Mouse (Mus musculus) thymus, postnatal 25 days (tissue): Measurements from ENCODE around the gene Lmntd2.
A peak's percentile ranks its signal among the peaks of the same experiment; 100 is the strongest.
"Not testable (repeated sequence)": the region's sequence is repeated elsewhere in the genome, so short reads cannot be mapped to it uniquely, and the experiment has no call there.

Experiments used
- DNase-seq: peaks from one replicate; pipeline ENCODE4 v3.0.0; 2022

Lmntd2 gene

DNA sequence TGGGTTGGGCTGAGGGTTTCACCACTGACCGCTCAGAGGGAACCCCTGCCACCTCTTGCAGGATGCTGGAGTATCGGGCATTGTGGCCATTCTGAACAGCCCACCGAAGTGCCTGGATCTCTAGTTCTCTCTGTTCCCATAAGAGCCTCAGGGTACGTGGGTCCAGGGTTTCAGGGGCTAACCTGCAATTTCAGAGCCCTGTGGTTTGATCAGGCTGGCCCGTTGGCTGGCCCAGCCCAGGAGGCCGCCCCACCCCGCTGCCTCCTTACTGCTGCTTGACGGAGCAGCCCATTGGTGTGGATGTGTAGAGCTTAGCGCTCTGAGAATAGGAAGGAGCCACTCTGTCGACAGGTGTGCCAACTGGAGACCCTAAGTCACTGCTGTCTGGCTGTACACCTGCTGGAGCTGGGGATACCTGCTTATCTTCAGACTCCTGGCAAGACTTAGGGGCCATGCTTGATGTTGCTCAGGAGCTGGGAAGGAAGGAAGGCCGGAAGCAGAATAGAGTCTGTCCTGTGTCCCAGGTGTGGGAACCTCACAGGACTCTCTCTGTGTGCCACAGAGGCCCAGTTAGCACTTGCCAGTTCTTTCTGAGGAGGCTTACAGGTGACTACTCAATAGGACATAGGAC, at the start of gene Lmntd2:
Lmntd2 (minus strand) TSS at position 476 of the 631 bp plus-strand sequence.
- DNase-seq = no peak

DNA sequence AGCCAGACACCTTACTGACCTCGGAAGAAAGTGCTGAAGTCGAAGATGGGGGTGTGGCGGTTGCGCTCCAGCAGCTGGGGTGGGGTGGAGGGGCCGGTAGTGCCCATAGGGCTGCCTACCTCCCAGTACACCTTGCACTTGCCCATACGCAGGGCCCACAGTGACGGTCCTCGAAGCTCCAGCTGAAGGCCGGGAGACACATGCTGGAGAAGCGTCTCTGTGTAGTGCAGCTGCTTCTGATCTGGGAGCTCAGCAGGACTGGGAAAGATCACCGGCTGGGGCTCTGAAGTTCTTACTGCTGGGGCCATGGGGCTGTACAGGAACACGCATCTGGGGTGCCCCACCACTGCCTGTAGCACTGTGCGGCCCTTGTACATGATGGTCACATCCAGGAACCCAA, 49.8 kb upstream of the Lmntd2 start:
- no peak for DNase-seq

DNA sequence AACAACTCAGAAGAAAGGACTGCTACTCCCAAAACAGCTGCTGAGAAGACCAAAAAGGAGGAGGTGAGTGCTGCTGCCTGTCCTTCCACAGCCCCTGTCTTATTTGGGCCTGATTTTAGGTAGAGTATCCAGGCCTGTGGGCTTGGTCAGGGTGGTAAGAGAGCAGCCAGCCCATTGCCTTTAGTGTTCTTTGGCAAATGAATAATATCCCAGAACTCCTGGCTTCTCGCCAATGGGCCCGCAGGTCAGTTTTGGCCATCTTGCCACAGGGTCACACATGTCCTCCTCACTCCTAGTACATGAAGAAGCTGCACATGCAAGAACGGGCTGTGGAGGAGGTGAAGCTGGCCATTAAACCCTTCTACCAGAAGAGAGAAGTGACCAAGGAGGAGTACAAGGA, 47.6 kb upstream of the Lmntd2 start:
- no peak for DNase-seq

DNA sequence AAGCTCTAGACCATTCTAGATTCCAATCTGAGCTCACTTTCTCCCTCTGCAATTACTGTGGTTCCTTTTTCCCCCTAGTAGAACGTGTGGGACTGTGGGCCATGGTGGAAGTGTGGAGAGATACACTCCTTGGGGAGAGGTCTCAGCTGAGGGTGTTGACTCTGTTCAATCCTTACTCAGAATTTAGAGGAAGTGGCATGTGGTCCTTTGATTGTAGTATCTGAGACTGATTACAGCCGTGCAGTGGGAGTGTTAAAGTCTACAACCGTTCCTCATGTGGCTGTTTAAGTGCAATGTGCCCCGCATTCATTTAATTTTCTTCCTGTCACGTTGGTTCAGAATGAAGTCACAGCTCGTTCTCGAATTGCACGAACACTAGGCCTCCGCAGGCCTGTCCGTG, 42.3 kb upstream of the Lmntd2 start:
- no peak for DNase-seq

DNA sequence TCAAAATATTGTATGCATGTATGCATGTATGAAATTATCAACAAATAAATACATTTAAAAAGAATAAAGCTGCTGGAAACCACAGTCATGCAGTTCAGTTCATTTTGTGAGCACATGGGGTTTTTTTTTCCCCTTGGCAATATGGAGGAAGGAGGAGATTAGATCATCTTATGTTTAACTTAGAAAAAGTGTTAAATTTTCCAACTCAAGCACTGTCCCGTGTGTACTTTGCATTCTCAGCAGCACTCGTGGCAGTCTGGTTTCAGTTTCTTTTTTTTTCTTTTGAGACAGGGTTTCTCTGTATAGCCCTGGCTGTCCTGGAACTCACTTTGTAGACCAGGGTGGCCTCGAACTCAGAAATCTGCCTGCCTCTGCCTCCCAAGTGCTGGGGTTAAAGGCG, 36.6 kb upstream of the Lmntd2 start:
- not testable (repeated sequence) for DNase-seq

DNA sequence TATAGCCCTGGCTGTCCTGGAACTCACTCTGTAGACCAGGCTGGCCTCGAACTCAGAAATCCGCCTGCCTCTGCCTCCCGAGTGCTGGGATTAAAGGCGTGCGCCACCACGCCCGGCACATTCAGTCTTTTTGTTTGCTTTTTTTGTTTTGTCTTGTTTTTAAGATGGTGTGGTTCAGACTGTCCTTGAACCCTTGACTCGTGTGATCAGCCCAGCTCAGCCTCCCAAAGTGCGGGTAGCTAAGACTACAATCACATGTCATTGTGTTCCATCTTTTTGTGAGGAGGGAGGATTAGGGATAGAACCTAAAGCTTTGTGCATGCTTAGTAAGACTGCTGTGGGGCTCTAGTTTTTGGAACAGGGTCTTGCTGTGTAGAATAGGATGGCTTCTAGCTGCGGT, 17.7 kb upstream of the Lmntd2 start:
- DNase-seq = no peak

DNA sequence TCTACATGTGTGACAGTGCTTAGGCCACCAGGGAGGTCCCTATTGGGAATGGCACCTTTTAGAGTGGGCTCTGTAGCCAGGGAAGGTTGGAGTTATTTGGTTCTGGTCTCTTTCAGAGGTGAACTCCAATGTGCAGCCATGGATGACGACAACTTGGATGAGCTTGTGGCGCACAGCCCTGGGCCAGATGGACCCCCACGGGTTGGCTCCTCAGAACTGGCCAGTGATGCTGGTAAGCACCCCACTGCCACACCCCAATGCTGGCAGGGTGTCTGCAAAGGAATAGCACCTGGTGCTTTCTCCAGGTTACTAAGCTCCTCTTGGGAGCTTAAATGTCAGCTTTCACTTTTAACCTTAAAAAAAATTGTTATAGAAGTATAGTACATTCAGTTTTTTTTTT, 17.2 kb upstream of the Lmntd2 start:
- DNase-seq = no peak

DNA sequence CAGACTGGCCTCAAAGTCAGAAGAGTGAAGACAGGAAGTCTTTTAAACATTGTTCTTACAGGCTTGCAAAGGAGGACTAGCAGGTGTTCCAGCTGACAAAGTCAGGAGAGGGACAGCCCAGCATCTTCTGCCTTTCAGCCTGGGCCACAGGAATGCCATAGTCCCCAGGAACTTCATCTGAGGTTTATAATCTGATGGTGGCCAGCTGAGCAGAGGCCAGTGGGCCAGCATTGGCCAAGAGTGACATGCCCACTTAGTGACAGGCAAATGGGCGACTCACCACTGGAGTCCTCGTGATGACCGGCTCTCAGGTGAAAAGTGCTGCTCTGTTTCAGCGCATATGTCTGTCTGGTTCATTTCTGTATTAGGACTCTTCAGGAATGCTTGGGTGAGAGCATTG, 16.7 kb upstream of the Lmntd2 start:
- DNase-seq = no peak

DNA sequence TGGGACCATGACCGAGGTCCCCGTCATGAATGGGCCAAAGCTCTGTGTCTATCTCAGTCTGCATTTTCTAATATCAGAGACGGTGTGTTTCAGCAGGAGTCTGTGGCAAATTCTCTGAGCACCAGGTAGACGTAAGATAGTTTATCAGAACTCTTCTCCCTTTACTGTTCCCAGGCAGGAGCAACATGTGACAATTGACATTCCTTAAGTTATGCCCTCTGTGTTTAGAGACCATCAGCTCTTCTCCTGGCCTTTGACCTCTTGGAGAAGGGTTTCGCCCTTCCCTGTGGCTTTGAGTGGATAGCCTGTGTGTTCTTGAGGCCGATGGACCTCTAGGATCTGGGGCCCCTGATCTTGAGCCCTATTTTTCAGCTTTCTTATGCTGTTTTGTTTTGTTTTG, 15.8 kb upstream of the Lmntd2 start:
- no peak for DNase-seq

DNA sequence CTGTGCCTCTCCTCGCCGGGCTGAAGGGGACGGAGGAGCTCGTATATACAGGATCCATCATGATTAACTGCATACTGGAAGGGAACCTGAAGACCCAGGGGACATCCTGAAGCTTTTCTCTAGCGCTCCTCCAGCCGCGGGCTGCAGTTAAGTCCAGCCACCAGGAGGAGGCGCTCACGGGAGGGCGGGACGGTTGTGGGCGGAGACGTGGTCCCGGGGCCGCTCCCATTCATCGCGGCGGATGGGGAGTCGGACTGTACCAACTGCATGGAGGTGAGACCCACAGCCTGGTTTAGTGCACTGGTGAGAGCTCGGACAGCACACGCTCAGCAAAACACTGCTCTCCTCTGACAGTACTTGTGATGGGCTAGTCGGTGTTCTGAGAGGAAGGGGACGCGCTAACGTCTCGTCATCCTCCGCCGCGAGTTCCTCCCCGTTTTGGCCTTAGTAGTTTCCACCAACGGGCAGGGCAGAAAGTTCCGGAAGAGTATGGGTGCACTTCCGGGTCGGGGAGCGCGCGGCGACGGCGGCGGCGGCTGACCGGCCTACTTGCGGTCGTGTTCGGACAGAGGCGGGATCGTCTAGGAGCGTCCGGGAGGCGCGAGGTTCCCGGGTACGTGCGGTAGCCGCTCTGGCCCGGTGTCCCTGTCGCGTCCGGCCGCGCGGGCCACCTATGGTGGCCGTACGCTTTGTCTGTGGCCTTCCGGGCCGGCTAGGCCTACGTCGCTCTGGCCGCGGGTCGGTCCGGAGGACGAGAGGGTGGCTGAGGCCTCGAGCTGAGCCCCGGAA, 14.6 kb upstream of the Lmntd2 start, which contains the start of gene Phrf1:
Phrf1 (plus strand) TSS at position 506 of the 789 bp plus-strand sequence.
- DNase-seq = peak; percentile 96

DNA sequence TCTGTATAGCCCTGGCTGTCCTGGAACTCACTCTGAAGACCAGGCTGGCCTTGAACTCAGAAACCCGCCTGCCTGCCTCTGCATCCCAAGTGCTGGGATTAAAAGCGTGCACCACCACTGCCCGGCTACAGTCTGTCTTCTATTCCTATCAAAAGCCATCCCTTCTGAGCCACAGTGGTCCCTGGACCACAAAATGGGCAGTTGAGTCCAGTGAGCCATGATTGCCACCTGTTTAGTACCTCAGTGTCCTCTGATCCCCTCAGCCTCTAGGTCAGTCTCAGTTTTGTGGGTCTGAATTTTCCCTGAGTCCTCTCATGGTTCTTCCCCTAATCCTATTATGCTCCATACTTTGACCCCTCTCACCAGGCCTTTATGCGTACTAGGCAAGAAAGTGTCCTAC, 13.9 kb upstream of the Lmntd2 start:
- no peak for DNase-seq

DNA sequence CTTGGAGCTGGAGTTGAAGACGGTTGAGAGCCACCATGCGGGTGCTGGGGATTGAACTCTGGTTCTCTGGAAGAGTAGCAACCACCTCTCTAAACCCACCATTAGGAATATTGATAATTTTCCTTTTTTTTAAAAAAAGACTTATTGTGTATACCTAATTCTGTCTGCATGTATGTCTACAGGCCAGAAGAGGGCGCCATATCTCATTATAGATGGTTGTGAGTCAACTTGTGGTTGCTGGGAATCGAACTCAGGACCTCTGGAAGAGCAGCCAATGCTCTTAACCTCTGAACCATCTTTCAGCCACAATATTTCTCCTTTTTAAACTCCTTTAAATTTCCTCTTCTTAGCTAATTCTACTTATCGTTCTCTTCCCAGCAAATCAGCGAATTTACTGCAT, 12.7 kb upstream of the Lmntd2 start:
- no peak for DNase-seq

DNA sequence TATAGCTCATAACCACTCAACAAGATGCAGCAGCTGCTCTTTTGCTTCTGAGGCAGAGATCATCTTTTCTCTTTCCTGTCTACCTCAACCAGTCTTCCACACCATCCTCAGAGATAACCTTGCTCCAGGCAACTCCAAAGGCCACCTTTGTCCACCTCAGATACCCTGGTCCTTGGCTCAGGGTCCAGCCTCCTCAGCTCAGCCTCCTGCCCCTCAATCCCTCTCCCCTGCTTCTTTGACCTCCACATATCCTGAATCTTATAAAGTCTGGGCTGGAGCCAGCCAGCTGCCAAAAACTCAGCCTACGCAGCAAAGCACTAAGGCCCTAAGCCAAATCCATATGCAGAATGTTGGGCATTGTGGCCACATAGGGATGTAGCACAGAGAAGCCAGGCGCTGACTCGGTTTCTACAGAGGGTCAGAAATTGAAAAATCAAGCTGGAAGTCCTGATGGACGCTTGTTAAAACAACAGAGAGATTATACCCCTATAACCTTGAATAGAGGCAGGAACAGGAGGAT, 8.9 kb upstream of the Lmntd2 start:
- DNase-seq = no peak

DNA sequence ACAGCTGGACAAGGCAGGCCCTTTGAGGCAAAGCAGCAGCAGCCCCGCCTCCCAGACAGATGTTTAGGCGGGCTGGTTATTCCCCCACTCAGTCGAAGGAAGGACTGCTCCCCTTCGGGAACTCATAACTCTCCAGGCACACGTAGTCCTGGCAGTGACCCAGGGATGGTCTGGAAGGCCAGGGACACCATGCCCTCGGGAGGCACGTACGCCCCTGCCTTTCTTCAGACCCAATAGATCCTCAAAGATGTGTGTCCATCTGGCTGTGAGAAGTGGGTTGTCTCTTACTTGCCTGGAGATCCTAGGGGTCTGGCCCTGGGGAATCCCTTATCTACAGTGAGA, 8.2 kb upstream of the Lmntd2 start:
- no peak for DNase-seq

DNA sequence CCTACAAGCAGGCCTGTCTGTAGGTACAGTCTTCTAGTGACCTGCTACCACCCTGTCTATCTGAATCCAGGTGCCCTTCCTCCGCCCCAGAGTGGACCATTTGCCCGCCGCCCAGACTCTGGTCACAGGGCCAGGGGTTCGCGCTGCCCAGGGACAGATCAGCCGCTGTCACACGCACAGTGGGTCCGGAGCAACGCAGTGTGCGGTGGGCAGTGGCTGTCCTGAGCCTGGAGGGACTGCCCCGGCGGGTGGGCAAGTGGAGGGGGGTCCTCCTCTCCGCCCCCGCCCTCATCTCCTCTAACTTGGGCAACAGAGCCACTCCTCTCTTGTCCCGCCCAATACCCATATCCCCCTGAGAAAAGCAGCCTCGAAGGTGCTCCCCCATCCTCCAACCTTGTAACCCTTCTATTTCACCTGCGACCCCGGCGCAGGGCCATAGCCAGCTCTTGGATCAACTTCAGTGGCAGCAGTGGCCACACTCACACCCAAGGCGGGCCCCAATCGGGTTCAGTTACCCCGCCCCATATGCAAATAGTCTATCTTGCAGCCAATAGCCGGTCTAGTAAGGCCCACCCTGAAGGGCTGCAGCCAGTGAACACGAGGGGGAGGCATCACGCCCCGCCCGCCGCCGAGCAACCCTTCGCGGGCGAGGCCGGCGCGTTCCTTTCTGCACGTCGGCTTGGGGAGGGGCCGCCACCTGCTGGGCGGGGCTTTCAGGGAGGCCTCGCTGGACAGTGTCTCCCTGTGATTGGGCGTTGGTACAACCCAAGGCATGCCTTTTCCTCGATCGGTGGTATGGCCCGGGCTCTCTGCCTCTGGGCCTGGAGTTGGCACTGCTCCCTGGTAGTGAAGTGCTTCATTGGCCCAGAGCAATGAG, 7.6 kb upstream of the Lmntd2 start:
- peak; percentile 92 for DNase-seq

DNA sequence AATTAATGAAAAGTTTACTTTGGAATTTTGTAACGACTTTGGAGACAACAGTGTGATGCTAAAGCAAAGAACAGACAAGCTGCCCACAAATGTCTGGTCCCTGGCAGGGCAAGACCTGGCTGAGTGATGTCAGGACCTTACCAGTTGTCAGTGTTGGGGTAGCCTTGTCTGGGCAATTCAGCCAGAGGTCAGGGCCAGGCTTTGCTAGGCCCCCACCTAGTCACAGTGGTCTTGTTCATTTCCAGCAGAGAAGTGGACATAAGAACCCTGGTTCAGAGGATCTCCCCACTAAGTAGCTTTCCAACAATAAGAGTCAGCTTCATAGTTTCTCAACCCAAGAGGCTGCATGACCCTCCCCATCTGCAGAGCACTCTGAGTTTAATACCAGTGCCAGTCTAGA, 6.5 kb upstream of the Lmntd2 start:
- DNase-seq = no peak

DNA sequence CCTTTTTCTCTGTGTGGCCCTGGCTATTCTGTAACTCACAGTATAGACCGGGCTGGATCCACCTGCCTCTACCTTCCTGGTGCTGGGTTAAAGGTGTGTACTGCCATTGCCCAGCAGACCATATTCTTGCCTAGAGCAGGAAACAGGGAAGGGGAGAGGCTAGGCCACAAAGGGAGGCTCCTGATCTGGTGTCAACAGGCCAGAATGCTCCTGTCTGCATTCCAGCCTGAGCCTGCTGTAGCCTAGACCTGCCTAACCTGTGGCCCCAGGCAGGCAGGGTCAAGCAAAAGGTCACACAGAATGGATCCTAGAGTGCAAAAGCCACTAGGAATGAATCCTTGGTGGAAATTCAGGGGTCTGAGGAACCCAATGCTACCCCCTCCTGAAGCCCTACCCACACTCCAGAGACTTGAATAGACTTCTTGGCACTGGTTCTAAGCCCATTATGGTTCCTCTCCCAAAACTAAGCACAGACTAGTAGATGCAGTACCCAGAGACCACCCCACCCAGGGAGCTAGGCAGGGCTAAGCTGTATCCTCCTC, 5.7 kb upstream of the Lmntd2 start:
- DNase-seq = no peak

DNA sequence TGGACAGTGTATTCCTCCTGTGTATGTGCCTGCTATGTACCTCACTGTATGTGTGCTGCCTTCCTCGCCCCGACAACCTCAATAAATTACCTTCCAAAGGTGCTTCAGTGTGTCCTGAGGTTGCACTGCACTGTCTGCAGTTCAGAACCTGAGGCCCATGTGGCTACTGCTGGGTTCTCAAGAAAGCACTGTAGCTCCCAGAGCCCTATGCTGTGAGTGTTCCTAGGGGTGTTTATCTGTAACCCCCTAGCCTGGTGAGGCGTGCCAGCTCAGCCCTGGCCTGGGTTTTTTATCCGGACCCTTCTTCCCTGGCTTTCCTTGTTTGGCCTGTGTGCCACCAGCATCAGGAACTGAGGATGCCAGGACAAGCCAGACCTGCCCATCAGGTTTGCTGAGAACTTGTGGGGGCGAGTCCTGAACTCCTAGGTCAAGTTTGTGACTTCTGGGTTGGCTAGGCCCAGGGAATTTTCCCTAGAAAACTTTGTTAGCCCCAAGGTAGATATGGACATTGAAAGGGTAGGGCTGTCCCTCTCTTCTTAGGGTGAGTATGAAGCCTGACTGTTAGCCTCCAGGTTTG, 4.8 kb upstream of the Lmntd2 start:
- DNase-seq = no peak

DNA sequence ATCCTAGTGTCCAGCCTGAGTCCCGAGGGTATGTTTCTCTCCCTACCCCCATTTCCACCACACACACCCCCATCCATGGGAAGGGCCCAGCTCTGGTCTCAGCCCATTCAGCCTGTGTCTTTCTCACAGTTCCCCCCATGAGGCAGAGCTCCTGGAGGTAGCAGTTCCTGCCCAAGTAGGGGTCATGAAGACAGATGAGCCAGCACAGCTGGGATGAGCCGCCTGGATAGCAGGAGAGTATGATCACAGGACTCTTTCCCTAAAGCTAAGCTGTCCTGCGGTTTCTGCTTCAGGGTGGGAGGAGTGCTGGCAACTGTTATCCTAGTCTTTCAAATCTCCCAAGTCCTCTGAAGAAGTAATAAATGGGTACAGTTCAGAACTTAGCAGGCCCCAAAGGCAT, 4.3 kb upstream of the Lmntd2 start:
- DNase-seq = no peak

DNA sequence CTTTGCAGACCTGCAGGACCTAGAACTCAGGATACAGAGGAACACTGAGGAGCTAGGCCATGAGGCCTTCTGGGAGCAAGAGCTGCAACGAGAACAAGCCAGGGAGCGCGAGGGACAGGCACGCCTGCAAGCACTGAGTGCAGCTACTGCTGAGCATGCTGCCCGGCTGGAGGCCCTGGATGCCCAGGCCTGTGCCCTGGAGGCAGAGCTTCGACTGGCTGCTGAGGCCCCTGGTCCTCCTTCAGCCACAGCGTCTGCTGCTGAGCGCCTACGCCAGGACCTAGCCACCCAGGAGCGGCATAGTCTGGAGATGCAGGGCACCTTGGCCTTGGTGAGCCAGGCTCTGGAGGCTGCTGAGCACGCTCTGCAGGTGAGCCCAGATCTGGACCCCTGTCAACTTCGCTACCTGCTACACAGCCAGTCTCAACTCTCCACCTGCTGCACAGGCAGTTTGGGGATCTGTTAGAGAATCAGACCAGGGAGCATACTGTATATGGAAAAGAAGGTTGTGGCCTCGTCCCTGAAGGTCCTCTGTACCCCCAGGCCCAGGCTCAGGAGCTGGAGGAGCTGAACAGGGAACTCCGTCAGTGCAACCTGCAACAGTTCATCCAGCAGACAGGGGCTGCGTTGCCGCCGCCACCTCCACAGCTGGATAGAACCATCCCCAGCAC, 3.6 kb upstream of the Lmntd2 start:
- DNase-seq = no peak

DNA sequence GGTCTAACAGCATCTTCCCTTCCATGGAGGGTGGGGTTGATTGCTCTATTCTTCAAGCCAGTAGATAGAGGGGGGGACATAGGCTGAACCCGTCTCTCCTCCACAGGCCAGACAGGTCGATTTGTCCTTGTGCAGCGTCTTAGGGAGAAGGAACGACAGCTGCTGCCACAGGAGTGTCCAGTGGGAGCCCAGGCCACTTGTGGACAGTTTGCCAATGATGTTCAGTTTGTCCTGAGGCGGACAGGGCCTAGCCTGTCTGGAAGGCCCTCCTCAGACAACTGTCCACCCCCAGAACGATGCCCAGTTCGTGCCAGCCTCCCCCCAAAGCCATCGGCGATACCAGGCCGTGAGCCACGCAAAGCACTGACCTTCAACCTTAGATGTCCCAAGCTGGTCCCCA, 3.0 kb upstream of the Lmntd2 start:
- DNase-seq = no peak
